Mouse (Mus musculus) lung, embryonic 14.5 days (tissue): ENCODE results near the gene Col23a1. TPM values are rescaled to one million over a fixed set of nuclear protein-coding genes. Genes with fewer than 3 reads are reported as not detected.
A peak's percentile ranks its signal among the peaks of the same experiment; 100 is the strongest.

Experiments used
- ATAC-seq: fragments of 200-750 bp; cut with Nextera tagmentation; 2 replicates; pipeline ENCODE4 v1.8.0; 2017; ENCODE audit warnings: mild to moderate bottlenecking, moderate TSS enrichment, moderate library complexity; ENCODE audit not compliant: insufficient read depth
- DNase-seq: peaks from one replicate; pipeline ENCODE4 v3.0.0-alpha.2; 2015
- H3K27ac ChIP-seq: fragments of 300-500 bp; sonication (generic); 2 replicates; pipeline ENCODE4 v1.5.1; 2014; ENCODE audit warnings: low read depth, mild to moderate bottlenecking, moderate library complexity
- H3K27me3 ChIP-seq: fragments of 300-500 bp; sonication (generic); 2 replicates; pipeline ENCODE4 v1.6.1; 2014; ENCODE audit warnings: low read length, control low read depth; ENCODE audit not compliant: insufficient read depth
- H3K36me3 ChIP-seq: fragments of 300-500 bp; sonication (generic); 2 replicates; pipeline ENCODE4 v1.6.1; 2014; ENCODE audit warnings: control low read depth; ENCODE audit not compliant: insufficient read depth
- H3K4me1 ChIP-seq: fragments of 300-500 bp; sonication (generic); 2 replicates; pipeline ENCODE4 v1.6.1; 2014; ENCODE audit warnings: antibody characterized with exemption, control low read depth; ENCODE audit not compliant: insufficient read depth
- H3K4me2 ChIP-seq: fragments of 300-500 bp; sonication (generic); 2 replicates; pipeline ENCODE4 v1.6.1; 2014; ENCODE audit warnings: mild to moderate bottlenecking
- H3K4me3 ChIP-seq: fragments of 300-500 bp; sonication (generic); 2 replicates; pipeline ENCODE4 v1.5.1; 2014; ENCODE audit warnings: low read depth, low read length
- H3K9ac ChIP-seq: fragments of 300-500 bp; sonication (generic); 2 replicates; pipeline ENCODE4 v1.6.1; 2014
- H3K9me3 ChIP-seq: fragments of 300-500 bp; sonication (generic); 2 replicates; pipeline ENCODE4 v1.6.1; 2016; ENCODE audit warnings: low read depth, low read length, control low read depth
- CTCF ChIP-seq: IDR thresholded peaks from 2 replicates; pipeline ENCODE4 v1.5.1; 2016; ENCODE audit warnings: antibody characterized with exemption, low read depth
- WGBS: fragments of 180-500 bp; shearing (Covaris S2); extraction: QIAGEN DNeasy Blood & Tissue Kit; methylation state at CpG from one replicate; pipeline ENCODE4 v1.1.7; 2014; 5-methylcytosine and 5-hydroxymethylcytosine counted together
- polyA plus RNA-seq: library from polyadenylated mRNA; unstranded; fragments of >200 nt; fragmentation: Nextera tagmentation; extraction: Ambion mirVana; gene quantifications from 2 replicates; pipeline ENCODE4 v1.2.1, GENCODE M21; 2014

Col23a1 gene
- polyA plus RNA-seq, 1 experiment from 2014 or later: 29.4 TPM

DNA sequence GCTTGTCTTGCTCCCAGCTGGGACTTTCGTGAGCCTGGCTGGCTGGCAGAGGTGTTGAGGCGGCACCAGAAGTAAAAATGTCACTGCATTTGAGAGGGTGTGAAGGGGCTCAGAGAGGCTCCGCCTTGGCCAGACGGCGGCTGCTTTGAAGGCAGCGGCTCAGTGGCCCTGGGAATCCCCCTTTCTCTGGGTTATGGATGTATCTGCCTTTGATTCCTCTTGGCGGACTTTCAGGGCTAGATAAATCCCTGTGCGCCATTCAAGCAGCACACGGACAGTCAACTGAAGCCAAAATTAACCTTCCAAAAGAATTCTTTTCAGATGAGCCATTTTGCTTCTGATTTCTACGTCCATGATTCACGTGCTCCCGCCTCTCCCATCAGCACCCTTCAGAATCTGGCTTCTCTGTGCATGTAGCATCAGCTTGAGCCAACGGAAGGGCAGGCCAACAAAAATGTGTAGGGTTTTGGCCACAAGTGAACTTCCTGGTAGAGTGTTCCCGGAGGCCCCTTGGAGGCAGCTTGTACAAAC is 237.0 kb downstream of the Col23a1 start:
- 24% methylated on average over 14 of the region's 14 CpGs for WGBS
- DNase-seq: peak; percentile 70

DNA sequence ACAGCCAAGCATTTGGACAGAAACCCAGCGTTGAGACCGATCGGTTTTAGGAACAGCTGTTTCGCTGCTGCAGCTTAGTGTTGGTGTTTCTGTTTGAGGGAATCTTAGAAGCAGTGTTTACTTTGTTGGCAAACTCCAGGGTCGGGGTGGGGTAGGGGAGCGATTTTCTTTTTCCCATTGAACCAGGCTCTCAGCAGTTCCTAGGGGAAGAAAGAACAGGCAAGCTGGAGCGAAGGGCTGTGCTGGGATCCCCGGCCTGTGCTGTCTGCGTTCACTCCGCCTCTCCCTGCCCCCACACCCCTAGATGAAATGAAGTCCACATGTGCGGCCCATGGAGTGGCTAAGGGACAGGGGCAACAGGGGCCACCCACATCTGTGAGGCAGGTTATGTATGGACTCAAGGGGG is 243.4 kb downstream of the Col23a1 start:
- Histone ChIP-seq H3K9me3 (no peaks in the 10 kb centered on the region), H3K4me2 (peak overlapping the region; percentile 1; the same call in 1 of the 2 replicates), H3K9ac (no peak overlapping the region), H3K4me3 (no peak overlapping the region), H3K27ac (peak overlapping the region; percentile 65), H3K4me1 (no peaks in the 10 kb centered on the region), H3K36me3 (no peaks in the 10 kb centered on the region), H3K27me3 (no peaks in the 10 kb centered on the region)
- ATAC-seq: peak; percentile 81
- no peak for TF ChIP-seq CTCF
- WGBS: 22% methylated on average over 11 of the region's 11 CpGs
- DNase-seq: peak; percentile 82

More for the DNA sequence above, 237.0 kb downstream of the Col23a1 start:
- H3K9me3 ChIP-seq: no peaks in the 10 kb centered on the region
- no peak overlapping the region for H3K9ac ChIP-seq
- peak; percentile 29; the same call in 1 of the 2 replicates for ATAC-seq
- no peak overlapping the region for H3K4me3 ChIP-seq
- no peak for TF ChIP-seq CTCF
- H3K4me1 ChIP-seq: peaks cover 14% of the 10 kb centered on the region
- H3K4me2 ChIP-seq: peak overlapping the region; percentile 20; the same call in 1 of the 2 replicates
- H3K27me3 ChIP-seq: no peaks in the 10 kb centered on the region
- H3K27ac ChIP-seq: peak overlapping the region; percentile 42; the same call in 1 of the 2 replicates
- H3K36me3 ChIP-seq: no peaks in the 10 kb centered on the region

DNA sequence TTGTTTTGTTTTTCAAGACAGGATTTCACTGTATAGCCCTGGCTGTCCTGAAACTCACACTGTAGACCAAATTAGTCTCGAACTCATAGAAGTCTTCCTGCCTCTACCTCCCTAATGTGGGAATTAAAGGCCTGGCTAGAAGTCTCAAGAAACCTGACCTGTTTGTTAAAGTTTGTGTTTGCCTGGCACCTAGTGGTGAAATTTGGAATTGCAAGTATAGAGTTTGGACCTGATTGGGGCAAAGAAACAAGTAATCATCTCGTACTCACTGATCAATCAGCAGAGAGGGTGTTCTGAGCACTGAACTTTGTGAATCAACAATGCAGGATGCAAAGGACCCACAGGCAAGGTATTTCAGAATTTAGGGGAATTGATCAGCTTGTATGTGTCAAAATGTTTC is 244.6 kb downstream of the Col23a1 start:
- 21% methylated on average over 2 of the region's 2 CpGs for WGBS

DNA sequence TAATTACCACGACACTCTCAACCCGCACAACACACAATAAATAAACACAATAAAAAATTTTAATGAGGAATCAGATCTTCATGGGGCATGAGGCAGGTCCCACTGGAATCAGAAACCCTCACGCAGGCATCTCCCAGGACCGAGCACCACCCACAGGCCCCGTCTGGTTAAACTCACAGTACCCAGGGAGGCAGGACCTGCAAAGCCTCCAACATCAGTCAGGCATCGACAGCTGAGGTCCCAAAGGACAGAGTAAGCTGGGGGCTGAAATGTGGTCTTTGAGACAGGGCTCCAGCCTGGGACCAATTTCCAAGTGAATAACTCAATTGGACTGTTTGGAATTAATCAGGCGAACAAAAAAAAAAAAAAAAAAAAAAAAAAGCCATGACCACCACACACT is 248.7 kb downstream of the Col23a1 start:
- H3K9ac ChIP-seq: no peak overlapping the region; the same call in 1 of the 2 replicates
- no peak for TF ChIP-seq CTCF
- no peaks in the 10 kb centered on the region for H3K27me3 ChIP-seq
- H3K27ac ChIP-seq: no peak overlapping the region
- ATAC-seq: no peak
- DNase-seq: no peak
- no peaks in the 10 kb centered on the region for H3K36me3 ChIP-seq
- WGBS: 50% methylated on average over 7 of the region's 7 CpGs
- no peaks in the 10 kb centered on the region for H3K9me3 ChIP-seq
- H3K4me2 ChIP-seq: no peak overlapping the region
- H3K4me1 ChIP-seq: no peaks in the 10 kb centered on the region
- H3K4me3 ChIP-seq: no peak overlapping the region

More for the DNA sequence above, 244.6 kb downstream of the Col23a1 start:
- TF ChIP-seq CTCF: peak; percentile 91
- no peak for ATAC-seq
- peak; percentile 89 for DNase-seq
- no peaks in the 10 kb centered on the region for H3K4me1 ChIP-seq
- H3K4me3 ChIP-seq: no peak overlapping the region
- no peaks in the 10 kb centered on the region for H3K9me3 ChIP-seq
- H3K27me3 ChIP-seq: no peaks in the 10 kb centered on the region
- no peak overlapping the region for H3K9ac ChIP-seq
- no peak overlapping the region for H3K27ac ChIP-seq
- H3K36me3 ChIP-seq: no peaks in the 10 kb centered on the region
- H3K4me2 ChIP-seq: no peak overlapping the region

DNA sequence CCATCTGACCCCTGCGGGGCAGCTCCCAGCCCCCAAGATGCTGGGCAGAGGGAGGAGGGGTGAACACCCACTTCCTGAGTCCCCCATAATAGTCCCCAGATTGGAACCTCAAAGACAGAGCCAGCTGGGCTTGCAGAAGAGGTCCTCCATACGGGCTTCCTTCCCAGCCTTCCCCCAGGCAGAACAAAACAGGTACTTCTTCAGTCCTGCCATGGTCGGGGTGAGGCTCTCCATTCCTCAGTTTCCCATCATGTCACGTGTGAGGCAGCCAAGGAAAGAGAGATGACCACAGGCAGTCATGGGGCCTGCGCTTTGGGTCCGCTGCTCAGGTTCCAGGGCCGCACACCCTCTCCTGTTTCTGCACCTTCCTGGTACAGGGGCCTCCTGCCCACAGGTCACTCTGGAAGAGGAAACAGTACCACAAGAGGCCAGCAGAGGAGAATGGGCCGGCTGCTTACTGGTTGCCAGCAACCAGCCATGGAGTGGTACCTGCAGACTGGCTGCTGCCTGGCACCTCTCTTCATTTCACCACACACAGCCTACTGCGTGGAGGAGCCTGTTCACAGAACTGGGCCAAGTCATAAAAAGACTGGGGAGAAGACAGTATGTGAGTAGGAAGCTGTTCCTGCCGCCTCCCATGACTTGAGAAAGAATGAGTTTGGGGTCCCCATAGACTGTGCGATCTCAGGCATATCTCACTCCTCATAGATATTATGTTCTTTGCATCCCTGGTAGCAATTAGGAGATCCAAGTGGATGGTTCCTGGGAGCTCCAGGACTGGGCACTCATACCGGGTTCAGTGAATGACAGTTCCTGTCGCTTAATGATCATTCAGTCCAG is 249.4 kb downstream of the Col23a1 start:
- ATAC-seq (peak; percentile 41; the same call in 1 of the 2 replicates), DNase-seq (no peak)
- H3K9me3 ChIP-seq: no peaks in the 10 kb centered on the region
- H3K27ac ChIP-seq: no peak overlapping the region
- no peaks in the 10 kb centered on the region for H3K27me3 ChIP-seq
- no peak overlapping the region for H3K9ac ChIP-seq
- WGBS: 58% methylated on average over 13 of the region's 13 CpGs
- H3K4me3 ChIP-seq: no peak overlapping the region
- TF ChIP-seq CTCF: no peak
- no peak overlapping the region for H3K4me2 ChIP-seq
- no peaks in the 10 kb centered on the region for H3K36me3 ChIP-seq
- no peaks in the 10 kb centered on the region for H3K4me1 ChIP-seq

DNA sequence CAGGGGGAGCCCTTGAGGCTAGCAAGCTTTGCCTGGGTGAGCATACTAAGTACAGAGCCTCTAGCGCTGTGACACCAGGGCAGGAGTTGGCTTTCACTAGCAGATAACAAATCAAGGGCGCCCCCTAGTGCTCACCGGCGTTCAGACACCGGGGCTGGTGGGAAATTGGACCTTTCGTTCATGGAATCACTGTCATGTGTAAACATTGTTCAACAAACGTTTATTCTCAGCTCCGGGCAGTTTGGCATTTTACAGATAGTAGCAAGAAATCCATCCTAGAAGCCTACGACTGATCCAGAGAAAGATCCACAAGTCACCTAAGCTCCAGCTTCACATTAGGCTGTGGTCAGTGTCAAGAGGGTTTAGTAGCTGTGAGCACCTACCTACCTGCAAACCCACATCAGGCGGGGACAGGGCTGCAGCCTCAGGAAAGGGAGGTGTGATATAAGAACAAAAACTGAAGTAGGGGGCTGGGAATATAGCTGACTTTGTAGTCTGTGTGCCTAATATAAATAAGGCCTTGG is 250.1 kb downstream of the Col23a1 start:
- Histone ChIP-seq H3K9me3 (no peaks in the 10 kb centered on the region), H3K4me3 (no peak overlapping the region), H3K4me1 (no peaks in the 10 kb centered on the region), H3K27me3 (no peaks in the 10 kb centered on the region), H3K4me2 (no peak overlapping the region), H3K9ac (no peak overlapping the region), H3K36me3 (no peaks in the 10 kb centered on the region), H3K27ac (no peak overlapping the region)
- TF ChIP-seq CTCF: peak; percentile 98
- ATAC-seq (peak; percentile 92), DNase-seq (peak; percentile 99)
- WGBS: 7% methylated on average over 10 of the region's 10 CpGs

DNA sequence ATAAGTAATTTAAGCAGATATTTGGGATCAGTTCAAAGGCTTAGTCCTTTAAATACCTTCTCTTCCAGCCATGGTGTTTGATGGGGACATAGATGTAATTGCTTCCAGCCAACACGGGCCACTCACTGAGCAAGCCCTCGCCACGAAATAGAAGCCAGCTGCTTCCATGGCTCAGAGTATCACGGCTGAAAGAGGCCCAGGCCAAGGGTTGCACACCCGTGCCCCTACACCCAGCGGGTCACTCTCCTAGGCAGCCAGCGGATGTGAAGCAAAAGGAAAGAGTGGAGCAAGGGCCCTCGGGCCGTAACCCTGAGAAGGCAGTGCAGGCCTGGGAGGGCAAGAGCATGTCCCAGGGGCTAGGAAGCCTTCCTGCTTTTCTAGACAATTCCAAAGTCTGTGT is 252.7 kb downstream of the Col23a1 start:
- Histone ChIP-seq H3K27me3 (no peaks in the 10 kb centered on the region), H3K4me1 (no peaks in the 10 kb centered on the region), H3K9me3 (no peaks in the 10 kb centered on the region), H3K4me3 (no peak overlapping the region), H3K36me3 (no peaks in the 10 kb centered on the region), H3K27ac (no peak overlapping the region), H3K4me2 (no peak overlapping the region), H3K9ac (no peak overlapping the region)
- WGBS: 58% methylated on average over 9 of the region's 9 CpGs
- ATAC-seq (no peak), DNase-seq (no peak)
- no peak for TF ChIP-seq CTCF
